In genomic region chr4:53117610-53118009, GRCm38 (mm10) we compare ENCODE assay signal across 10 mouse cellular contexts. TPM values are rescaled to one million over a fixed set of nuclear protein-coding genes. Genes with fewer than 3 reads are reported as not detected.
DNase-seq lines count a peak whose midpoint lies in the region; ATAC-seq lines count a peak whose summit lies in the region.
"Had no signal": no experiment of that assay in that cellular context is flagged by ENCODE, and none has a peak within 500 bp of the region (broad histone marks: within the 10 kb centered on the region; RNA-seq: fewer than 3 reads in every experiment).

No protein-coding gene starts in this region.

- no peaks in the 10 kb centered on the region for H3K27me3 ChIP-seq in liver, embryonic 12.5 days (replicated peaks)
- H3K27me3 ChIP-seq: hindbrain, embryonic 15.5 days; Patski had no signal

- peaks cover 46% of the 10 kb centered on the region for H3K4me1 ChIP-seq in liver, embryonic 12.5 days

- H3K9ac ChIP-seq in liver, embryonic 12.5 days, result no peak overlapping the region
- H3K9ac ChIP-seq: hindbrain, embryonic 15.5 days had no signal

- H3K4me2 ChIP-seq in liver, embryonic 12.5 days, result no peak overlapping the region
- H3K4me2 ChIP-seq: hindbrain, embryonic 15.5 days had no signal

- H3K9me3 ChIP-seq in liver, embryonic 12.5 days (replicated peaks), result no peaks in the 10 kb centered on the region
- H3K9me3 ChIP-seq: hindbrain, embryonic 15.5 days had no signal

- DNase-seq in cerebellum, adult 9-10 months, result peak; percentile 28
- no peak for DNase-seq in cerebellum, postnatal 4 days (ENCODE audit: low spot score in 2 of 2)
- peak; percentile 32 for DNase-seq in liver
- peak; percentile 37 for DNase-seq in NIH3T3 (ENCODE audit: low read depth)
- peak; percentile 38 to 53 for DNase-seq in kidney, postnatal 4 days
- DNase-seq in ovary, postnatal 14 days (ENCODE audit: low spot score), result no peak
- DNase-seq in Muller cell, postnatal 12 days (ENCODE audit: inconsistent ontology term), result no peak

- no peak overlapping the region for H3K27ac ChIP-seq in liver, embryonic 12.5 days
- H3K27ac ChIP-seq: hindbrain, embryonic 15.5 days had no signal

- ATAC-seq in liver, embryonic 12.5 days, result no peak
- ATAC-seq: Patski had no signal

- peaks cover 15% of the 10 kb centered on the region; the same call in 1 of the 2 replicates for H3K36me3 ChIP-seq in liver, embryonic 12.5 days
- H3K36me3 ChIP-seq: hindbrain, embryonic 15.5 days had no signal

- no peak overlapping the region for H3K4me3 ChIP-seq in liver, embryonic 12.5 days
- H3K4me3 ChIP-seq: hindbrain, embryonic 15.5 days had no signal

RNA-seq across cellular contexts. Expression of gene Abca1, which starts 42.1 kb away (rescaled TPM):
- polyA plus RNA-seq in liver, embryonic 12.5 days (2016; fragmentation: Nextera tagmentation; extraction: Ambion mirVana), result 9.8 and 10.1 TPM in 2 replicates

Comparison
In these comparisons a context has a peak if more than half of its experiments do, and no peak if none do; other contexts are left out.
1. DNase-seq: peak in cerebellum, adult 9-10 months (single experiment), liver (single experiment), NIH3T3 (single experiment) and kidney, postnatal 4 days (2 of 2); none in cerebellum, postnatal 4 days (0 of 2), ovary, postnatal 14 days (single experiment) and Muller cell, postnatal 12 days (single experiment).